Mouse (Mus musculus): ENCODE results near the gene 2810006K23Rik.
"Not testable (repeated sequence)": the region's sequence is repeated elsewhere in the genome, so short reads cannot be mapped to it uniquely, and the experiment has no call there.

2810006K23Rik gene

GRCm38 (mm10) chr5:124342897-124343296 is 15.0 kb downstream of the 2810006K23Rik start:
- in situ Hi-C loops (cut with MboI, MseI), result no loop called here

GRCm38 (mm10) chr5:124349196-124349595 is 21.3 kb downstream of the 2810006K23Rik start:
- in situ Hi-C loops (cut with MboI, MseI), result no loop called here

- in situ Hi-C loops (cut with MboI, MseI), result no loop called here
Measured at GRCm38 (mm10) chr5:124350350-124350749, 22.5 kb downstream of the 2810006K23Rik start.

GRCm38 (mm10) chr5:124351111-124351560 is 23.2 kb downstream of the 2810006K23Rik start:
- in situ Hi-C loops (cut with MboI, MseI), result no loop called here

GRCm38 (mm10) chr5:124351604-124352003 is 23.7 kb downstream of the 2810006K23Rik start:
- in situ Hi-C loops (cut with MboI, MseI), result no loop called here

GRCm38 (mm10) chr5:124352141-124352920 is 24.4 kb downstream of the 2810006K23Rik start:
- in situ Hi-C loops (cut with MboI, MseI), result no loop called here

- in situ Hi-C loops (cut with MboI, MseI), result no loop called here
Measured at GRCm38 (mm10) chr5:124353011-124353725, 25.3 kb downstream of the 2810006K23Rik start.

GRCm38 (mm10) chr5:124353726-124354547 is 26.0 kb downstream of the 2810006K23Rik start:
- in situ Hi-C loops (cut with MboI, MseI), result no loop called here

- in situ Hi-C loops (cut with MboI, MseI), result no loop called here
Measured at GRCm38 (mm10) chr5:124354574-124355424, 26.9 kb downstream of the 2810006K23Rik start.

- in situ Hi-C loops (cut with MboI, MseI), result no loop called here
Measured at GRCm38 (mm10) chr5:124355425-124355959, 27.6 kb downstream of the 2810006K23Rik start.

GRCm38 (mm10) chr5:124356695-124357094 is 28.8 kb downstream of the 2810006K23Rik start:
- in situ Hi-C loops (cut with MboI, MseI), result no loop called here

GRCm38 (mm10) chr5:124359641-124360040 is 31.8 kb downstream of the 2810006K23Rik start:
- in situ Hi-C loops (cut with MboI, MseI), result no loop called here

- in situ Hi-C loops (cut with MboI, MseI), result not testable (repeated sequence)
Measured at GRCm38 (mm10) chr5:124362982-124363381, 35.1 kb downstream of the 2810006K23Rik start, which contains the start of gene Cdk2ap1. Gene Cdk2ap1 (minus strand): TSS chr5:124363082.

GRCm38 (mm10) chr5:124364173-124364918 is 36.5 kb downstream of the 2810006K23Rik start:
- in situ Hi-C loops (cut with MboI, MseI), result no loop called here

- in situ Hi-C loops (cut with MboI, MseI), result no loop called here
Measured at GRCm38 (mm10) chr5:124365754-124366153, 37.9 kb downstream of the 2810006K23Rik start.

GRCm38 (mm10) chr5:124366721-124367120 is 38.8 kb downstream of the 2810006K23Rik start:
- in situ Hi-C loops (cut with MboI, MseI), result no loop called here

- in situ Hi-C loops (cut with MboI, MseI), result no loop called here
Measured at GRCm38 (mm10) chr5:124374298-124374697, 46.4 kb downstream of the 2810006K23Rik start.

GRCm38 (mm10) chr5:124376401-124376800 is 48.5 kb downstream of the 2810006K23Rik start:
- in situ Hi-C loops (cut with MboI, MseI), result loop anchor here (25.0 kb wide), 1 partner anchor 614 kb away; no protein-coding TSS in a partner anchor

GRCm38 (mm10) chr5:124377149-124377548 is 49.3 kb downstream of the 2810006K23Rik start:
- in situ Hi-C loops (cut with MboI, MseI), result loop anchor here (25.0 kb wide), 1 partner anchor 615 kb away; no protein-coding TSS in a partner anchor

- in situ Hi-C loops (cut with MboI, MseI), result loop anchor here (25.0 kb wide), 1 partner anchor 618 kb away; no protein-coding TSS in a partner anchor
Measured at GRCm38 (mm10) chr5:124380121-124380520, 52.2 kb downstream of the 2810006K23Rik start.

Data from T-helper 2 cell (primary cell).